Mouse (Mus musculus) olfactory bulb, adult 2 months (tissue): ENCODE results near the gene Siah3. TPM values are rescaled to one million over a fixed set of nuclear protein-coding genes. Genes with fewer than 3 reads are reported as not detected.
A peak's percentile ranks its signal among the peaks of the same experiment; 100 is the strongest.

Source experiments
- H3K27ac ChIP-seq: fragments of 200-500 bp; 2 replicates; pipeline ENCODE4 v1.5.1; 2012; ENCODE audit warnings: low read depth, low read length; ENCODE audit not compliant: insufficient read depth
- H3K4me1 ChIP-seq: fragments of 200-500 bp; 2 replicates; pipeline ENCODE4 v1.6.1; 2012; ENCODE audit warnings: low read length; ENCODE audit not compliant: control insufficient read depth, insufficient read depth
- H3K4me3 ChIP-seq: fragments of 200-500 bp; 2 replicates; pipeline ENCODE4 v1.5.1; 2012; ENCODE audit warnings: mild to moderate bottlenecking, low read depth, low read length, moderate library complexity; ENCODE audit not compliant: insufficient read depth
- CTCF ChIP-seq: fragments of 200-500 bp; IDR thresholded peaks from 2 replicates; pipeline ENCODE4 v1.5.1; 2012; ENCODE audit warnings: low read depth, mild to moderate bottlenecking, low read length, moderate library complexity; ENCODE audit not compliant: insufficient read depth
- POLR2A ChIP-seq: fragments of 200-500 bp; IDR thresholded peaks from 2 replicates; pipeline ENCODE4 v1.6.1; 2012; ENCODE audit warnings: mild to moderate bottlenecking, low read depth, low read length, moderate library complexity; ENCODE audit not compliant: insufficient read depth
- WGBS: fragments of 180-500 bp; shearing (Covaris S2); methylation state at CpG from one replicate; pipeline ENCODE4 v1.1.7; 2018; 5-methylcytosine and 5-hydroxymethylcytosine counted together
- polyA plus RNA-seq: library from polyadenylated mRNA; stranded (reverse); fragments of >200 nt; gene quantifications from 2 replicates; pipeline ENCODE4 v1.2.4, GENCODE M21; 2012; ENCODE audit warnings: low replicate concordance; ENCODE audit not compliant: missing spikeins, insufficient read depth, insufficient read length

Siah3 gene
- polyA plus RNA-seq: not detected in 2 replicates

GRCm38 (mm10) chr14:75455743-75456421 lies at the start of gene Siah3:
Gene Siah3, plus strand, starts transcription at chr14:75455982.
- H3K27ac ChIP-seq: peak within 1 kb of the TSS; percentile 68

GRCm38 (mm10) chr14:75409772-75410171 lies 46.0 kb upstream of the Siah3 start:
- Histone ChIP-seq H3K4me1 (no peaks in the 10 kb centered on the region), H3K4me3 (no peak overlapping the region), H3K27ac (no peak overlapping the region)
- 69% methylated on average over 3 of the region's 3 CpGs for WGBS
- no peak for TF ChIP-seq POLR2A
- TF ChIP-seq CTCF: no peak

More at GRCm38 (mm10) chr14:75455743-75456421, at the start of gene Siah3:
- TF ChIP-seq CTCF (no peak), POLR2A (no peak)
- H3K4me1 ChIP-seq: peaks cover 23% of the 10 kb centered on the region
- 2% methylated on average over 18 of the region's 18 CpGs for WGBS
- peak within 1 kb of the TSS; percentile 59 for H3K4me3 ChIP-seq

- Histone ChIP-seq H3K4me1 (no peaks in the 10 kb centered on the region), H3K27ac (no peak overlapping the region), H3K4me3 (no peak overlapping the region)
- 76% methylated on average over 4 of the region's 4 CpGs for WGBS
- TF ChIP-seq CTCF: no peak
- TF ChIP-seq POLR2A: no peak
Observed at GRCm38 (mm10) chr14:75410392-75410791, 45.4 kb upstream of the Siah3 start.

- 87% methylated on average over 3 of the region's 3 CpGs for WGBS
- H3K4me1 ChIP-seq: no peaks in the 10 kb centered on the region
- H3K27ac ChIP-seq: no peak overlapping the region
- no peak for TF ChIP-seq CTCF
- no peak for TF ChIP-seq POLR2A
- H3K4me3 ChIP-seq: no peak overlapping the region
Observed at GRCm38 (mm10) chr14:75418721-75419120, 37.1 kb upstream of the Siah3 start.

- H3K4me3 ChIP-seq: no peak overlapping the region
- TF ChIP-seq CTCF (no peak), POLR2A (no peak)
- no peak overlapping the region for H3K27ac ChIP-seq
- no peaks in the 10 kb centered on the region for H3K4me1 ChIP-seq
- 92% methylated on average over 7 of the region's 7 CpGs for WGBS
Observed at GRCm38 (mm10) chr14:75419876-75420275, 35.9 kb upstream of the Siah3 start.

GRCm38 (mm10) chr14:75420811-75421210 lies 35.0 kb upstream of the Siah3 start:
- TF ChIP-seq POLR2A: no peak
- TF ChIP-seq CTCF: no peak
- H3K27ac ChIP-seq: no peak overlapping the region
- H3K4me1 ChIP-seq: no peaks in the 10 kb centered on the region
- no peak overlapping the region for H3K4me3 ChIP-seq
- WGBS: 63% methylated on average over 6 of the region's 6 CpGs

- peak overlapping the region; percentile 80 for H3K27ac ChIP-seq
- peaks cover 17% of the 10 kb centered on the region for H3K4me1 ChIP-seq
- H3K4me3 ChIP-seq: peak overlapping the region; percentile 27
- TF ChIP-seq CTCF (no peak), POLR2A (no peak)
- 28% methylated on average over 7 of the region's 8 CpGs for WGBS
Observed at GRCm38 (mm10) chr14:75431173-75431786, 24.5 kb upstream of the Siah3 start.

- TF ChIP-seq POLR2A (no peak), CTCF (no peak)
- 33% methylated on average over 10 of the region's 10 CpGs for WGBS
- Histone ChIP-seq H3K4me1 (peaks cover 17% of the 10 kb centered on the region), H3K27ac (no peak overlapping the region), H3K4me3 (no peak overlapping the region)
Observed at GRCm38 (mm10) chr14:75432850-75433249, 22.9 kb upstream of the Siah3 start.

GRCm38 (mm10) chr14:75434576-75434975 lies 21.2 kb upstream of the Siah3 start:
- no peak overlapping the region for H3K4me3 ChIP-seq
- peaks cover 17% of the 10 kb centered on the region for H3K4me1 ChIP-seq
- TF ChIP-seq CTCF (no peak), POLR2A (no peak)
- no peak overlapping the region for H3K27ac ChIP-seq
- 53% methylated on average over 10 of the region's 10 CpGs for WGBS
